Mouse (Mus musculus) small intestine, adult 2 months (tissue): ENCODE data around the gene Arhgap24.

Experiments
- CTCF ChIP-seq: fragments of 200-500 bp; IDR thresholded peaks from 2 replicates; pipeline ENCODE4 v1.5.1; 2012; ENCODE audit warnings: low read depth, mild to moderate bottlenecking, control low read depth, inconsistent platforms, low read length, moderate library complexity, mixed read lengths; ENCODE audit not compliant: insufficient replicate concordance, insufficient read length; ENCODE audit errors: extremely low read depth
- POLR2A ChIP-seq: fragments of 200-500 bp; IDR thresholded peaks from 2 replicates; pipeline ENCODE4 v1.6.1; 2012; ENCODE audit warnings: low read depth, mild to moderate bottlenecking, control low read depth, inconsistent platforms, low read length, moderate library complexity

DNA sequence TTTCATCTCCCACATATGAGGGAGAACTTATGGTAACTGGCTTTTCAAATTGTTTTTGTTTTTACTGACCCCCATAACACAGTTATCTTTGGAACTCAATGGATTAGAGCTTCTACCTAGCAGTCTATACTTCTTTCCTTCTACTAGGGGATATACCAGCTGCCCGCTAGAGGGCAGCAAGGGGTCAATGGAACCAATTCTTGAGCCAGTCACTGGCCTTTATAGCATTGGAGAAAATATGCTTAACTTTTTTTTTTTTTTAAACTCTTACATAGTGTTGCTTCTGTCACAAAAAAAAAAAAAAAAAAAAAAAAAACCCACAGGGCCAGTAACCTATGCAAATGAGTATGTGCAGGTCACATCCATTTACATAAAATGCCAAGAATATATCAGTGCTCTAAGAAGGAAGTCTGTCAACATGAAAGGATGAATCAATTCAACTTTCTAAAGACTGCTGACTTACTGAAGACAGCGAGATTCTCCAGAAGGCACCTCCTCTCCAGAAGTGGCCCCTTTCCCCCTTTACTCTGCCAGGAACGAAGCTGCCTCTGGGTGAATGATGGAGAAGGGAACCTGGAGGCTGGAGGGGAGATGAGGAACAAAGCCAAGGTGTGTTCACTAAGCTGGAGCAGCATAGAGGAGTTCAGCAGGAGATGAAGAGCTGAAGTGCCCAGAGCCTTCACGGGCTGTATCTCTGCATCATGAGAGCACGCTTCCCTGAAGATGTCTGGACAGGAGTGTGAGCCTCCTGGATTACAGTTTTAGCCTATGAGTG, 222.3 kb downstream of the Arhgap24 start:
- TF ChIP-seq POLR2A (no peak), CTCF (peak; percentile 60; the same call in 1 of the 2 replicates)
